Mouse (Mus musculus) kidney, adult 11 months (tissue): ENCODE measurements around the gene Oprm1.

Experiments used
- DNase-seq: peaks from one replicate; pipeline ENCODE4 v3.0.0; 2022

Oprm1 gene

DNA sequence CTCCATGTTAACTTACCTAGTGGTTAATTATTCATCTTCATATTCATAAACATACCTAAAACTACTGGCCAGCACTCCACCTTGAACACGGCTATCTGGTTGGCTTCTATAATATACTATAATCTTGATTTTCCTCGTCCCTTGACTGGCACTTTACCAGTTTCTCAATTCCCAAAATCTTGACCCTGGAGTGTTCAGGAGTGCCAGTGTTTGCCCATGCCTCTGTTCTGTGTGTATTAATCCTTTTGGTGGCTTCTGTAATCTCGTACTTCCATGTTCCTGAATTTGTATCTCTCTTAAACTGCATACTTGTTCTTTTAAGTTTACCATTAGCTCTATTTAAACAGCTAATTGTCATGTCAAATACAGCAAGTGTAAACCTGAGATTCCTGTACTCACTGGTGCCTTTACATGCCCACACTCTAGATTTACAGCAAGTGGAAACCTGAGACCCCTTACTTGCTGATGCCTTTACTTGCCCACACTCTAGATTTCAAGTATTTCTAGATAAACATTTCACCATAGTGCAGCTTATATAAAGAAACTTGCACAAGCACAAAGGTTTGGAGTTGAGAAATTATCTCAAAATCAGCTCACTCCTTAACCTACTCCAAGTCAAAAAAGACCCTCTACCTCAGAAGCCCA lies 138.5 kb downstream of the Oprm1 start:
- no peak for DNase-seq

DNA sequence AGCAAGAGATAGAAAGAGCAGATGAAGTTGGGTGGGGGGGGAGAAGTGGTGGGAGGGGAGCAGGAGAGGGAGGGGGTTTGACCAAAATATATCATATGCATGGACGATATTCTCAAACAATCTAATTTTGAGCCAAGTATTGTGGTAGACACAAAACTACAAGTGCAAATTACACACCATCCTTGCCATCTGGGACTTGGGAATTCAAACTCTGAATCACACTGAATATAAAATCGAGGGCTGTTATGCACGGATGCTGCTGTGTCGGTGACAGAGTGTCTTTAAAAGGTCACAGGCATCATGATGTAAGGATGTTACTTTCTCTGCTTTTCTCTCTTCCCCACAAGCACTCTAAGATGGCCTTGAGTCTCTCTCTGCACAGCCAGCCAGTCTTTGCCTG lies 141.8 kb downstream of the Oprm1 start:
- no peak for DNase-seq

DNA sequence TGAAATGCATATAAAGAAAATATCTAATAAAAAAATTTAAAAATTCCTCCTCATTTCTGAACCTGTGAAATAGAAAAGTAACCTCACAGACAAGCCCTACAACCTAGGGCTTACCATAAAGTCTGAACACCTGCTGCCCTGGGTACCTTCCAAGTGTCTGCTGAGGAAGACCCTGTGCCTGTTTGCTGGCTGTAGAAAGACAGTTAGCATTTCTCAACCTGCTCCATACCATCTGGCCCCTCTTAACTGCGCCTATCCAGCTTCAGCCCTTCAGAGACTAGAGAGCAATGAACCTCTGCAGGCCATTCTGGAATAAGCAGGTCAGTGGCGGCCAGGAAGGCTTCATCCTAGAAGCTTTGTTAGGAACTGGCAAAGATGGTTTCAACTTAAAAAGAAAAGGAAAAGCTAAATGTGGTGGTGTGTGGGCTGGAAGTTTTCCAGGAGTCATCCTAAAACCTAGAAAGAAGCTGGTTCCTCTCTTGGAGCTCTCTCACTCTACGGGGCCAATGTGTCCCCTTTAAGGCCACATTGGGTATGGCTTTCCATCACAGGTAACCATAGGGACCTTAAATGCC lies 143.6 kb downstream of the Oprm1 start:
- DNase-seq, result no peak

DNA sequence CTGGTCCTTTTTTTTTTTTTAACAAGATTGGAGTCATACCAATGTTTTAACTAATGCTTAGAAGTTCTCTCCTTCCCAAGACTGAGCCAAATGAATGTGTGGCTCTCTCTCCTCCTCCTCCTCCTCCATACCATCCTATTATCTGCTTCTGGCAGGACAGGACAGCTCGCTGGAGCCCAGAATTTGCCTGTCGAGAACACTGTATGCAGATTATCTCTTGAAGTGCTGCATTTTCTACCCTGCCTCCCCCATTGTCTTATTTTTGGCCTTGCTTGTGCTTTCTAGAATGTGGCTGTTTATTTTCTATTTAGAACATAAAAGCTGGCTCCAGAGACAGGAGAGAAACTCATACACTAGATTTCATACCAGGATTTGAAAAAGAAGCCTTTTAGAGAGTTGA lies 151.5 kb downstream of the Oprm1 start:
- no peak for DNase-seq

DNA sequence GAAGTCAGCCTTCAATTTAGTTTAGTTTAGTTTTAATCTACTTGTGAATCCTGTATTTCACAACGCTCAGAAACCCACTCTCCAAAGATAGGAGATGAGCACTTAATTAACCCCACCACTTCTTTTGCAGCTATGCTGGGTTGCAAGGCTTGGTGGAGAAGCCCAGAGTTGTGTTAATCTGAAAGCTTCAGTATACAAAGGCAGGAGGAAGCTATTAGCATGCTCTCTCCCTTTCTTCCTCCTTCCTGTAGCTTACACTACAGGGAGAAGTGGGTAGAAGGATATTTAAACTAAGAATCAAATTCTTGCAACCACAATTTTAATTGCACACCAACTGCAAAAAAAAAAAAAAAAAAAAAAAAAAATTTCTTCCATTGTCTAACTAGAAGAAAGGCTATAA lies 157.7 kb downstream of the Oprm1 start:
- no peak for DNase-seq

DNA sequence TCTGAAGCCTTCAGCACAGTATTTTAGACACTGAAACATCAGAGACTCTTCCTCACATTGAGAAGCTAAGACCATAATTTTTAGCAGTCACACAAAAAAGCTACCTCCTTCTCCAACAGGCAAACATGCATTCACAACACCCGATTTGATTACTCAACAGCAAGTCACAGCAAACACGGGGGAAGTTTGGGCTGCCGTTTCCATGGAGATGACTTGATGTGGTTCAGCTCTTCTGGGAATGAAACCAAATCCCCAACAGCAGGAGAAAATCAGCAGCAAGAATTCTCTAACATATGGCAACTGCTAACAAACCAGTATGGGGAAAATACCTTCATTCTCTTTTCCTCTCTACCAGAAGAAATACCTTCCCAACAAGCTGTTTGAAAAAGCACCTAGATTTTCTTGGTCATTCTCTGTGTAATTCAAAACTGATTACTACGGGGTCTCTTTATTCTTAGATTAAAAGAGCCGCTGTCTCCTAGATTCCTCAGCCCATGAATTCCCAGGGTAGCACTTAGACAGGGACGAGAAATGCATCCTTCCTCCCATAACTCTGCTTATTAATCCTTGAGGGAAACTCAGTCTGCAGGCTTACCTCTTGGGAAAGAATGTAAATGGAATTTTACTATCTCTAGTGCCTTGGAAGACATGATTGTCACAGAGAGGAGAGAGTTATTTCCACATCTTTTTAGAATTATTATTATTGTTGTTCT lies 158.4 kb downstream of the Oprm1 start:
- DNase-seq, result peak; percentile 3

DNA sequence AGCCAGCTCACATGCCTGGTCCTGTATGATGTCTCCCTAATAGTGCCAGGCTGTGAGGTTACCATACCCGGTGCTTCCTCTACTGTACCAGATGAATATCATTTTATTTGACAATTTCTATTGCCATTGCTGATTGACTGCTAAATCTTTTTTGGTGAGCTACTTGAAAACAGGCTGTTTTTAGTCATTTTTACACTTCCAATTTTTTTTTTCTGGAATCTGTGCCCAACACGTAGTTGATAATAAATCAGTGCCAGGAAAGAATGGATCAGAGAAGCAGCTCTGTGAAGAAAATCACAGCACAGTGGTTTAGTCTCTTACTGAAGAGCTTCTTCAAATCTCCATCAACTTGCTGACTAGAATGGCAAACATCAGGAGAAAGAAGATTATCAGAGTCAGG lies 168.4 kb downstream of the Oprm1 start:
- DNase-seq, result no peak

DNA sequence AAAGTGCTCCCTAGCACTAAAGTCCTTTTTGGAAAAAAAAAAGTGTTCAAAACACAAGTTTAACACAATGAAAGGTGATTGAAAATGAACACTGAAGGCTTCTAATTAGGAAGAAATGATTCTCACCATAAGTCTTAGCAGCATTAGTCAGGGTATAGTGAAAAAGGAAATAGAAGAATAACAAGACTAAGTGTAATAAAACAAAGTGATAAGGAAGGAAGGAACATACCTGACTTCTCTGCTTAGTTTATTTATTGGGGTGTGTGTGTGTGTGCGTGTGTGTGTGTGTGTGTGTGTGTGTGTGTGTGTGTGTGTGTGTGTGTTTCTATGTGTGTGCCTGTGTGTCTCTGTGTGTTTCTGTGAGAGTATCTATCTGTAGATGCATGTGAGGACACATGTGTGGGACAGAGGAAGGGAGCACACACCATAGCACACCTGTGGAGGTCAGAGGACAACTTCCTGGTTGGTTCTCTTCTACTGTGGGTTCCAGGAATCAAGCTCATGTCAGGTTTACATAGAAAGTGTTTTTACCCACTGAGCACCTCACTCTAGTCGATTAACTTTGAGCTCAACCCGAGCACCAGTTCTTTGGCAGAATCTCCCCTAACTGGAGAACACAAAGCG lies 169.4 kb downstream of the Oprm1 start:
- DNase-seq, result no peak

DNA sequence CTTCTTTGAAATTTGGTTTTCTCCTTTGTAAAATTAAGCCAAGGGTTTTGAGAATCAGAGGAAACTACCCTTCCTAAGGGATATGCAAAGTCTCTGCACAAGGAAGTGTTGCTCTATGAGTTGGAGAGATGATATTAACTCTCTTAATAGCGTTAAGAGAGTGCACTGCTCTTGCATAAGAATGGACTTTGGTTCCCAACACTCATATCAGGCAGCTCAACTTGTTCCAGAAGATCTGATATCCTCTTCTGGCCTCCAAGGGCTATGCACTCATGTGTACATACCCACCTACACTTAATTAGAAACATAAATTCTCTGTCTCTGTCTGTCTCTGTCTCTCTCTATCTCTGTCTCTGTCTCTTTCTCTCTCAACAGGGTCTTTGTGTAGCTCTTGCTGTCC lies 170.6 kb downstream of the Oprm1 start:
- DNase-seq, result no peak

DNA sequence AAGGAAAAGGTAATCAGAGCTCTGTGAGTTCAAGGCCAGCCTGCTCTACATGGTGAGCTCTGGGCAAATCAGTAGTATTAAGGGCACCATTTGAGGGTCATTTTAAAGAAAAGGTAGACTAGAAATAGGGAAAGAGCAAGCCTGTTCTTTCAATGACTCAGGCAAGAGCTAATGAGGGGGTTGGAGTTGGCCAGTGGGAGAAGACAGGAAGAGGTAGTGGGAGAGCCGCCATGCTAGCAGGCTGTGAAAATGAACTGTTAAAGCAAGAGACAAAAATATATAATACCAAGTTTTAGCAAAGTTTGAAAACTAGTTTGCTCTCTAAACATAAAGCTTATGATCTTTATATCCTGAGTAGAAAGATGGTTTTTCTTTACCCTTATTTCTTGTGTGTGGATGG lies 172.1 kb downstream of the Oprm1 start:
- DNase-seq, result no peak

DNA sequence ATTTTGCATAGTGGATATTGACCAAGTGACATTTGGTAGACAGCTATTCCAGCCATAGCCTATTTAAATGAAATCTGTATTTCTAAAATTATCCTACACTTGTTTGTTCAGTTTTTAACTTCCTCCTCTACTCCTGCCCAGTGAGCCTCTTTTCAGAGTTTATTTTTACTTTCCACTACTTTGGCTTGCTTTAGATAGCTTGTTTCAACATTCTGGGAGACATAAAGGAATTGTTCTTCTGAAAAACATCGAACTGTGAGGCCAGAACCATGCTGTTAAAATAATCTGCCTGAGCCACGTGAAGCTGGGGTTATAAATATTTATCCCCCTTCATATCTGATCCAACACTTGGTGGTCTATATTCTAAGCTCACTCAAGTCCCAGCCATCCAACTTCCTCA lies 172.6 kb downstream of the Oprm1 start:
- no peak for DNase-seq

DNA sequence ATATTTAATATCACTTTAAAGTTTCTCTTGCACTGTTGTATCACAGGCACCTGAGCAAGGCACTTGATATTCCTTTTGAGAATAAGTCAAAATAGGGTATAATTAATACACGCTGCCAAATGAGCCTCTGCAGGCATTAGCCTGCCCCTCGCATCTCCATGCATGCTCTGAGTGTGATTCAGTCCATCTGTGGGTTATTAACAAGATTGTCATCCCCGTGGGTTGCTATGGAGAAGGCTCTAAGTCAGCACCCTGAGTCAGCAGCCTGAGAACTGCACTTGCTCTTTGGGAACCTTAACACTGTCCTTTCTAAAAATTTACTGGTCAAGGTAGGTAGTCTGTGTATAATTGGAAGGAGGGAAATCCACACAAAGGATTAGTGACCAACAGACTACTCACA lies 176.5 kb downstream of the Oprm1 start:
- no peak for DNase-seq

DNA sequence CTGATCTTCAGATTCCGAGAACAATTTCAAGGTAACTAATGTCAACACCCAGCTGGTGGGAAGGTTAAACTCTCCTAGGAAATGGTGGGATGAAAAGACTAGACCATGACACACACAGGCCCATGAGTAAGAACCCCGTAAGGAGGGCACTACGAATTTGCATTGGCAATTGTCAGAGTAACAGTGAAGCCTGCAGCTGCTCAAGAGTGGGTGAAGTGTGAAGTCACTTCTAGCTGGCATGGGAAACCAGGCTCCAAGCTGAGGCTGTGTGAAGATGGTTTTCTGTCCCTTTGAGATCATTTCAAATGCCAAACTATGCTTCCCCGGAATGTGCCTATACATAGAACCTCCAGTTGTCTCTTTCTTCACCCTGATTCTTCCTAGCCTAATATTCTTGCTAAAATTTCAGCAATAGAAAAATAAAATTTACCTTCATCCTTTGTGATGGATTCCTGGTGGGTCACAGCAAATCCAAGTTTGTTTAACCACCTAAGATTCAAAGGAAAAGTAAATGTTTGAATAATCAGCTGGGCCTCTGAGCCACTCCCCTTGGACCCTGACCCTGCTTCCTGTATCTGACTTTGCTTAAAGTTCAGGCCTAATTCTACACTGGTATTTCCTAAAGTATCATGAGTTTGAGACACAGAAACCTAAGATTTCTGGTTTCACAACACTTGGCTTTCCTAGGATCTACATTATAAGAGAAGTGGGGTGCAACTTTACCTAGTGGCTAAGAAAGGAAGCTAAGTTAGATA lies 178.5 kb downstream of the Oprm1 start:
- no peak for DNase-seq

DNA sequence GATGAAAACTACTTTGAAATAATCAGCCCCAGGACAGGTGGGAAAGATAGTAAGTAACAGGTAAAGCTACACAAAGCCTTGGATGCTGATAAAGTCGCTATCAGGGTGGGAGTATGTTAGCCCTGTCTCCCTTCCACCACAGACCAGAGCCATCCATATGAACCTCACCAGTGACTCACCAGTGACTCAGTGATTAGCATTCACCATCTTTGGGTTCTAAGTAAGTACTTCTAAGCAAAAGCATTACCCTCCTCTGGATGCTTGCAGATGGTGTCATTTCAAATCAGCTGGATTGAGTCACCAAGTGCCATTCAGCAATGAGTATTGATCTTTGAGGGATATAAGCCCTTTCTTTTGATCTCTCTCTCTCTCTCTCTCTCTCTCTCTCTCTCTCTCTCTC lies 194.8 kb downstream of the Oprm1 start:
- no peak for DNase-seq

DNA sequence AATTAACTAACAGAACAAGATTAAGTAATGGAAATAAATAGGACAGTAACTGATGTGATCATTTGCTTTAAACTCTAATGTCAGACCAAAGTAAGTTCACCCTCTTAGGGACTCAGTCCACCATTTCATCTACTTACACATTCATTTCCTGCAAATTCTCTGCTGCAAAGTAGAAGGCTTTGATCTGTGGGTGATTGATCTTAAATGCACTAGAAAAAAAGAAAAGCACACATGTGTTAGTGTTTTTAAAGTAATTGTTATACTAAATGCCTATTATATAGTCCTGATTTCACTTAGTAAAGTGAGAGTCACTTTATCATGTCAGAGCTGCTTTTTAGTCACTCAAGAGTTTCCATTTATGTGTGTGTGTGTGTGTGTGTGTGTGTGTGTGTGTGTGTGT lies 196.2 kb downstream of the Oprm1 start:
- no peak for DNase-seq

DNA sequence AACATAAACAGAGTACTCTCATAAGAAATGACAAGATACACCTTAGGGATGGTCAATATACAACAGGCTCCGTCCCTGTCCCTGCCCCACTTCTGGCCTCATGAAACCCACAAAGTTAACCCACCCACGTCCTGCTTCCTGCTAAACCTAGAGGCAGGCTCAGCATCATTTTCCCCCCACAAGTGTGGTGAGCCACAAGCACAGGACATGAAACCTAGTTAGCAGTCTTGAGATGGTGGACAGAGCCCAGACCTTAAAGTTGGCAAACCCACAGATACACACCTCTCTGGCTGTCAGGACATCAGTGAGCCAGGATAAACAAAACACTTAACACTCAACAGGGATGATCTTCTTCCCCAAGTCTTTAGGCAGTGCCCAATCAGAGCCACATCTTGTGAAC lies 198.1 kb downstream of the Oprm1 start:
- DNase-seq, result no peak

DNA sequence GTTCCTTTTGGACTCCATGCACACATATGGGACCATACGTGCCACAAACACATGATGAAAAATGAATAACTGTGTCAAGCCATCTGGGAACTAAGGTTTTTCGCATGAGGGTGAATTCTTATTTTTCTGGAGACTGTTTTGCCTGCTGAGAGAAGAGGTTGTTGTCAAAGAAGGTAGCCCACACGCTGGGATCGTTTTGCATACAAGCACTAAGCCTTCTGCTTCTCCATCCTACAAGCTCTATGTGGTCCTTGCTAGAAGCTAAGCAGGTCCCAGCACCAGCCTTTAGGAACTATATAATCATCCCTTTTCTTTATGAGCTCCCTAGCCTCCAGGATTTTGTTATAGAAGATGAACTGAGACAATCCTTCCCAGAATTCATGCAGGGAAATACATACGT lies 200.5 kb downstream of the Oprm1 start:
- DNase-seq, result no peak

DNA sequence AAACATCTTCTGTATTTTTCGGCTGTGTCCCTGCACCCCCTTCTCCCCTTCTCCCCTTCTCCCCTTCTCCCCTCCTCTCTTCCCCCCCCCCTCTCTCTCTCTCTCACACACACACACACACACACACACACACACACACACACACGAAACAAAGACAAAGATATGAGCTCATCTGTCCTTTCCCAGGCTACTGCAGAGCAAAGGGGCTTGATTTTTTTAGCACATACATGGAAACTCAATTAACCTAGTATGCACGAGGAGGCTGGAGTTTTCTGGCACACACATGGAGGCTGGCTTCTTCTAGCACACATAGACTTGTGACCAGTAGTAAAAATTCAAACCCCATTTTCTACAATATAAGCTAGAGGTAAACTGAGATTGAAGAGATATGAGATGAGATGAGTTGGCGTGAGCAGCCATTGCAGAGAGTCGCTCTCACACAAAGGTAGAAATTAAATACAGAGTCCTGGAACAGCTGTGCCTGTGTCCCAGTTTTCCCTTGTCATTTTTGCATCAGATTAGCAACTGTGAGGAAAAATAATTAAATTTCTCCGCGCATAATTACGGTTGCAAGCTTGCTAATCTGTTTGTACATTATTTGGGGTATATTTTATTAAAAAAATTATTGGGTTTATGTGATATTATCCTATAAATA lies 209.4 kb downstream of the Oprm1 start:
- DNase-seq, result no peak

DNA sequence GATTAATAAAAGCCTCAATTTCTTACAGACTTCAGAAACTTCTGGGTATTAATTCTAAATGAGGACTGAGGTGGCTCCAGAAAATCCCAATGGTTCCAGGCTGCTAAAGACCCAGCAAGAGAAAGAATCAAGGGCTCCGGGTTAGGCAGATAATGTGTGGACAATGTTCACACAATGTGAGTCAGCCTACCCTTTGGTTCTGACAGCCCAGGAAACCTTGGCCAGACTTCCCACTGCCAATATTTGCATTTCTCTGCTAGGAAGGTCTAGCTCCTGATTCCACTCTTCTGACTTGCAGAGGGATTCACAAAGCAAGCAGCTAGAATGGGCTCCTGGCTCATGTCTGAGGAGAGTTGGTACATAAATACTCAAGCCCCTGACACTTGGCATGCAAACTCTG lies 210.0 kb downstream of the Oprm1 start:
- no peak for DNase-seq

DNA sequence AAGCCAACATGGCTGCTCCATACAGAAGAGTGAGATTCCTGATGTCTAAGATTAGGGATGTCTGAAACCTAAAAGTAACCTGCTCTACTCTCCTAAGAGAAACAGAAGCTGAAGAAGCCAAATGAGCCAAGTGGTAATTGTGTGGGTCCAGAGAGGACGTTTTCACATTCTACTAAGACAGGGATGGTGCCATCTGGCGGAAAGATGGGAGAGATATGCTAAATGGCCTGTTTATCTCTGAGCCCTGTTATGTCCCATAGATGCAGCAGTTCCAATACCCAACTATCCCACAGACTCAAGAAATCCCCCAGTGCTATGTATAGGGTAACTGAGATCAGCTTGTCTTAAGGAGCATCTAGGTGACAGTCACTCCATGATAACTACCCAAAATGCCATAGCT lies 219.5 kb downstream of the Oprm1 start:
- DNase-seq, result no peak

DNA sequence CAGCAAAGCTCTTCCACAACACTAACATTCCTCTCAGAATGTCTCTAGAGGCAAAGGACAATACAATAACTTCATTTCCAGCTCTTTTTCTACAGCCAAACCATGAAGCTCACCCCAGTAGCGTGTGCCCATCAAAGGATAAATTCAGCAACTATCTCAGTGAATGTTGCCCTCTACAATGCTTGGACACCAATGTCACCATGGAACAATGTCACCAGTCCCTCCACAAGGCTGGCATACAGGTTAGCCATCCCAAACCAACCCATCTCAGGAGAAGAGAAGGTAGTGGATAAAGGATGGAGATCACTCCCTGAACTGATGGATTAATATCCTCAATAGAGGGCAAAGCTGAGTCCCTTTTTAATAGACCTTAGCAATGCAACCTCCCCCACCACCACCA lies 220.4 kb downstream of the Oprm1 start:
- no peak for DNase-seq

DNA sequence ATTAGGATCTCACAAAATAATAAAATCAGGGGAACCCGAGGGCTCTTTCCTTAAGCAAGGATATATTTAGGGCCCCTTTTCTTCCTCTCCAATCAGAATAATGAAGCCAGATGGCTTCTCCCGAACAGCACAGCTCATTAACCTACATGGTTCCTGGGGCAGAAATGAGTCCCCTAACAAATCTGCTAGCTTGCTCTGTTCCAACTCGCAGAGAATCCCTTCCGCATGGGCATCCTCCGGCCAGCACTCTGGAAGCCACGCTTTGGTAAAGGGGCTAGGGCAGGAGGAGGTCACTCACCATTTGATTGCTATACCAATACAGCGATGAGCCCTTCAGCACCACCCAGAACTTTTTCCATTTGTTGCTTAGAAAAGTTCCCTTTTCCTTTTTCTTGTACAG lies 220.9 kb downstream of the Oprm1 start:
- DNase-seq, result no peak

DNA sequence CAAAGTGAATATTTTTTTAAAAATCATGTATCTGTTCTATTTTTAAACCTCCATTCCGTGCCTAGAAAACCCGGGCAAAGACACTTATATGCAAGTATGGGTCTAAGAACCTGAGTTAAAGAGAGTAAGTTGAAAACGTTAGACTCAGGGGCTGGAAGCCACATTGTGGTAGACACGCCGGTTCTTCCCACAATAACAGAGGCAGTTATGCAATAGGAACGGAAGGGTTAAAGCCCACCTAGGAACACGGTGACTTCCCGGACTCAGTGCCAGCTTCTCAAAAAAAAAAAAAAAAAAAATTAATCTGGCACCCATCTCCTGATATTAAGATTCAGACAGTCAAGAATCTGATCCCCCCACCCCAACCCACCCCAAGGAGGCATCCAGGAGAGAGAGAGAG lies 221.5 kb downstream of the Oprm1 start:
- DNase-seq, result no peak
